Mouse (Mus musculus): ENCODE results near the gene Rgs14.

Gene Rgs14

DNA sequence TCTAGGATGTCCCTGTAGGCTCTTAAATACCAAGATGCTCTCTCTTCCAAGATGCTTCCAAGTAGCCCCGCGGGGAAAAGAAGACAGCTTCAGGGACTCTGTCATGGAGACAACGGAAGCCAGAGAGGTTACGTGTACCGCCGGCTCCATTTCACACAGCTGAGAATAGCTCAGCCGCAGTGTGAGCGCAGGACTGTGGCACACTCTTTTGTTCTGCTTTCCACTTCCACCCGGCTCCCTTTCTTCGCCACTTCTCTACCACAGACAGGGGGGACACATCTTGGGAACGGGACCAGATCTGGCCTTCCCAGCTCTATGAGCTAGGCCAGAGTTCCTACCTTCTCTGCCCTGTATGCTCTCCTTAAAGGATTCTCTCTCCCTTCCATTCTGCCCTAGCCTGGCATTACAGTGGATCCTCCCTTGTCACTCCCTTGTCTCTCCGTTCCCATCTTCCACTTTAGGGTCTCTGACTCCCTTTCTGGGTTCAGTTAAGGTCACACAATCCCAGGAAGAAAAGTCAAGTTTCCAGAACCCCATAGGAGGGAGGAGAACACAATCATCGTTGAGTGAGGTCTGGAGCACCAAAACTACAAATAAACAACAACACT is 36.4 kb downstream of the Rgs14 start:
- DNase-seq = peak; percentile 77

DNA sequence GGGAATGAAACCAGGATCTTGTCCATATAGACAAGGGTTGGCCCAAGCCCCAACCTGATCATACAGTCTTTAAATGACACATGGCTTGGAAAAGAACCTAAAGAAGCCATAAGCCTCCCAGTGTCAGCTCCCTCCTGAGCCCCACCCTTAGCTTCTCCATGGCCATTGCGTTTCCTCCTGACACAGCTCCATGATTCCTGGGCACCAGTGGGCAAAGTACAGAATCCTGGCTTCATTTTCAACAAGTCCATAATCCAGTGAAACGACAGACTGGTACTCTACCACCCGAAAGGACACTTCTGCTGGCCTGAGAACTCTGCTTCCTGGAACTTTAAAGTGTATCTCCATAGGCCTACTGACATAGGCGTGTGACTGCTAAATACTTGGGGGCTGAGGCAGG is 37.8 kb downstream of the Rgs14 start:
- no peak for DNase-seq

DNA sequence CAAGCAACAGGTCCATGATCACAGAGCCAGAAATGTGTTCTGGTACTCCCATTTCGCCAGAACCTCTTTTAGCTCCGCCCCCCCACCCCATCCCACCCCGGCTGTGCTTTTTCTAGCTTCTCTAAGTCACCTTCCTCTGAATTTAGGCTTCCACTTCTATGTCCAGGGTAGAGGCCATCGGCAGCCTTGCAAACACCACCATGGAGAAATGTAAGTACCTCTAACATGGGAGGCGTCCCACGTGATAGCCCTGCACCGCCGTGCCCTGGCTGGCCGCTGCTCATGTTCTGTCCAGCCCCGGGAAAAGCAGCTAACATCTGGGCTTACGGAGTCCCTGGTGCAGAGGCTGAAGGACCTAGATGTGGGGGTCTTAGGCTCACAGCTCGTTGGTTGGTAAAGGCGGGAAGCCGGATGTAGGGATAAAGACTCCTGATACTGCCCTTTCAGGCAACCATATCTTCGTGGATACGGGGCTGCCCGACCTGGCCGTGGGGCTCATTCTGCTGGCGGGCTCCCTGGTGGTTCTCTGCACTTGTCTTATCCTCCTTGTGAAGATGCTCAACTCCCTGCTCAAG is 39.1 kb downstream of the Rgs14 start:
- no peak for DNase-seq

DNA sequence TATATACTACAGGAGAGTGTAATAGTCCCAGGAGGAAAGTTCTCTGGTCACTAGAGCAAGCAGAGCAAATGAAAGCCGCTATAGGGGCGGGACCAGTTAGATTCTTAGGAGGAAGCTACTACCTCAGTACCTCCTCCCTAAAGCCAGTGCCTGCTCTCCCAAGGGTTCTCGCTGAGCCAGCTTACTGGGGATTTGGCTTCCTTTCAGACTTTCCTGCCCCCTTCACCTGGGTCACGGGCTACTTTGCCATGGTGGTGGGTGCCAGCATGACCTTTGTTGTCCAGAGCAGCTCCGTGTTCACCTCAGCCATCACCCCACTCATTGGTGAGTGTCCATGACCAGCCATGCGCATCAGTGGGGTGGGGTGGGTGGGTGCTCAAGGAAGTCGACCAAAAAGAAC is 42.3 kb downstream of the Rgs14 start:
- DNase-seq = no peak

DNA sequence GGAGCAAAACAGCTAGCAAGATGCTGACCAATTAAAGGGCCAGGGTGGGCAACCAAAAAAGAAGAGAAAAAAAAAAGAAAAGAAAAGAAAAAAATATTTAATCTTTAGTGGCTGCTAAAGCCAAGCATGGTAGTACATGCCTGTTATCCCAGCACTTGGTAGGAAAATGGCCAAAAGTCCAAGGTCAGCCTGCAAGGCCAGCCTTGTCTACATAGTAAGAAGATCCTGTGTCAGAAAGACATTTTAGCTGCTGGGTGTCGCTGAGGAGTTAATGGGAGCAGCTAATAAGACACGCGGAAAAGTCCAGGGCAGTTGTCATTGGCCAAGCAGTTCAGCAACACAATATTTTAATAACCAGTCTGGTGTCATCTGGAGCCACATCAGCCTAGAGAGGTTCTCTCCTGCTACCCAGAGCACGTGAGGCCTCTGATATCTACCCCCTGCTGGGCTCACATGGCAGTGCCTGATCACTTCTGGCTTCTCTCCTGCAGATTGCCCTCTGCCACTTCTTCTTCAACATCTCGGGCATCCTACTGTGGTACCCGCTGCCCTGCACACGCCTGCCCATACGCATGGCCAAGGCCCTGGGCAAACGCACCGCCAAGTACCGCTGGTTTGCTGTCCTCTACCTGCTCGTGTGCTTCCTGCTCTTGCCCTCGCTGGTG is 43.2 kb downstream of the Rgs14 start:
- DNase-seq = peak; percentile 21

DNA sequence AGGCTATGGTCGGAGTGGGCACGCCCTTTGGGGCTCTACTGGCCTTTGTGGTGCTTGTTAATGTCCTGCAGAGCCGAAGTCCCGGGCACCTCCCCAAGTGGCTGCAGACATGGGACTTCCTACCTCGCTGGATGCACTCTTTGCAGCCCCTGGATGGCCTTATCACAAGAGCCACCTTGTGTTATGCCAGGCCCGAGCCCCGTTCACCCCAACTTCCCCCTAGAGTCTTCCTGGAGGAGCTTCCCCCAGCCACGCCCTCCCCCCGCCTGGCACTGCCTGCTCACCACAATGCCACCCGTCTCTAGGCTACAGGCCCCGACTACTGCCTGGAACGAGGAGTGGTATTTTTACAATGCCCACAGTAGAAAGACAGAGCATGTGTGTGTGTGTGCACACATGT is 43.8 kb downstream of the Rgs14 start:
- DNase-seq = peak; percentile 35

DNA sequence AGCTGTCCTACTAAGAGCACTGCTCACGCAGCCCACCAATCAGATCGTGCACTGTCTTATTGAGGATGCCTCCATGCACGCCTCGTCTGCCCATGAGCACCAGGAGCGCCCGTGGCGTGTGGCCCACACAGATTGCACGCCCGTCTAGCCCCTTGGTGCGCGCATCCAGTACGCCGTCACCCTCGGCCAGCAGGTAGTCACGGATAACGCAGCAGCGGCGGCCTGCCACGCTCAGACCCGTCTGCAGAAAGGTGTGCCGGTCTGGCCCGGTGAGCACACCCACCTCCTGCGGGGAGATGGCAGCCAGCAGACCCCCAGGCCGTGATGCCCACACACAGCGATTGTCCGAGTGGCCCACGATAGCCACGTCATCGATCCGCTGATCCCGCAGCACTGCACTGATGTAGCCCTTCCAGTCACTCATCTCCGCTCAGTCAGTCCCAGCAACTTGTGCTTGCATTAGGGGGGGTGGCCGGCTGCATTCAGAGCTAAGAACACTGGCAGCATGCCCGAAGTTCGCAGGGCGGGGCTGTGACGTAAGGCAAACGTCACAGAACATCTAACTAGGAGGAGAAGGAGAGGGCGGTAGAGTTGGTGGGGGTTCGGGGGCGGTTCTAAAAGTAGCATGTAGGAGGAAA is 45.3 kb downstream of the Rgs14 start, which contains the start of gene Pfn3:
Gene Pfn3 (minus strand): TSS at position 490 of the 638 bp plus-strand sequence.
- DNase-seq = no peak

DNA sequence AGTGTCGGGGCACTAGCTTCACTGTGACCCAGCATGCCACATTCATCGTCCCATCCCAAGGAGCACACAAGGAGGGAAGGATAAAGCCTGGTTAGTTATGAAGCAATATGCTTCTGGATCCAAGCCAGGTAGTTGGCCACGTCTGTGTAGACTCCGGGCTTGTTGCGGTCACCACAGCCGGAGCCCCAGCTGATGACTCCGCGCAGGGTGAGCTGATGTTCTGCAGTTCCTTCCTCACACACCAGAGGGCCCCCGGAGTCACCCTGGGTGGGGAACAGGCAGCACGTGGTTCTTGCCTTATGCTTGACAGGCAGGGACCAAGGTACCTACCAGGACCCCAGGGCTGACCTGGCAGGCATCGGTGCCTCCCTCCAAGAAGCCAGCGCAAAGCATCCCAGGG is 48.5 kb downstream of the Rgs14 start:
- DNase-seq = peak; percentile 93

DNA sequence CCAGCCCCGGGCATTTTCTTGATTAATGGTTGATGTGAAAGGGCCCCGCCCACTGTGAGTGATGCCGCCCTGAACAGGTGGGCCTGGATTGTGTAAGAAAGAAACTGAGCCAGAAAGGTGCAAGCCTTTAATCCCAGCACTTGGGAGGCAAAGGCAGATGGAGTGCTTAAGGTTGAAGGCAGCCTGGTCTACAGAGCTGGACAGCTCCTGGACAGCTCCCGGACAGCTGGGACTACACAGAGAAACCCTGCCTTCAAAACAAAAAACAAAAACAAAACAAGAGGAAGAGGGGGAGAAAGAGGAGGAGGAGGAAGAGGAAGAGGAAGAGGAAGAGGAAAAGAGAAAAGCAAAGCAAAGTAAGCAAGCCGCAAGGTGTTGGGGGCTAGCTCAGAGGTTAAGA is 49.6 kb downstream of the Rgs14 start:
- DNase-seq = no peak

DNA sequence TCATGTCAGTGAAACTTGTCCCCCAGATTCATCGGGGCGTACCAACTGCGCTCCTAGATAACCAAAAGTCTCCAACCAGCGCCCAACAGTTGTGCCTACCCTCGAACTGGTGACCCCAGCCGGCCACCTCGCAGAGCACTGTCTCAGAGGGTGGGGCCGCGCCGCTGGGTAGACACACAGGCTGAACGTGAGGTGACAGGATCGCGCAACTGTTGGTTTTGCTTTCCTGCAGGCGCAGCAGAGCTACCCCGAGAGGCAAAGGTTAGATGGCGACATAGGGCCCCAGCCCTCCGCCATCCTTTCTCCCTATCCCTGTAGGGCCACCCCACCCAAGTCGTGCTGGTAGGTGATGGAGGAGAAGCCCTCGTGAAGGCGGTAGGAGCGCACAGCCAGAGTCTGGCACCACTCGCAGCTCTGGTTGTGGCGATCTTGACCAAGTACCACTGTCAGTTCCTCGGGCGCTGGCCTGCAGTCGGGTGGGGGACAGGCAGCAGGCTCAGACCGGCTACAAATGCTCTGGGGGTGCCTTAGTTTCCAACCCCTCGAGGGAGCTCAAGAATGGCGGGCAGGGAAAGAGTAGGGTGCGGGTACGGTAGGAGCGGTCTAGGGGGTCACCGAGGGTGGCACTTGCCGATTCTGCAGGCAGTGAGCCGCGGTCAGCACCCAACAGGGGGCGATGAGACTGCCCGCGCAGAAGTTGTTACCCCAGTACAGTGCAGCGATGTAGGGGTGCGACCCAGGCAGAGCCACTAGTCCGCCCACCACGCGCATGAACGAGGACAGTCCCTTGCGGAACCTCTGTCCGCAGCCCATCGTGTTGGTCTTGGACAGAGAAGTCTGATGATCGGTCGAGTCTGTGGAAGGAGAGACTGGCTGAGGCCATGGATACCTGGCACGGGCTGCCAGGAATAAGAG is 50.7 kb downstream of the Rgs14 start:
- peak; percentile 45 for DNase-seq

DNA sequence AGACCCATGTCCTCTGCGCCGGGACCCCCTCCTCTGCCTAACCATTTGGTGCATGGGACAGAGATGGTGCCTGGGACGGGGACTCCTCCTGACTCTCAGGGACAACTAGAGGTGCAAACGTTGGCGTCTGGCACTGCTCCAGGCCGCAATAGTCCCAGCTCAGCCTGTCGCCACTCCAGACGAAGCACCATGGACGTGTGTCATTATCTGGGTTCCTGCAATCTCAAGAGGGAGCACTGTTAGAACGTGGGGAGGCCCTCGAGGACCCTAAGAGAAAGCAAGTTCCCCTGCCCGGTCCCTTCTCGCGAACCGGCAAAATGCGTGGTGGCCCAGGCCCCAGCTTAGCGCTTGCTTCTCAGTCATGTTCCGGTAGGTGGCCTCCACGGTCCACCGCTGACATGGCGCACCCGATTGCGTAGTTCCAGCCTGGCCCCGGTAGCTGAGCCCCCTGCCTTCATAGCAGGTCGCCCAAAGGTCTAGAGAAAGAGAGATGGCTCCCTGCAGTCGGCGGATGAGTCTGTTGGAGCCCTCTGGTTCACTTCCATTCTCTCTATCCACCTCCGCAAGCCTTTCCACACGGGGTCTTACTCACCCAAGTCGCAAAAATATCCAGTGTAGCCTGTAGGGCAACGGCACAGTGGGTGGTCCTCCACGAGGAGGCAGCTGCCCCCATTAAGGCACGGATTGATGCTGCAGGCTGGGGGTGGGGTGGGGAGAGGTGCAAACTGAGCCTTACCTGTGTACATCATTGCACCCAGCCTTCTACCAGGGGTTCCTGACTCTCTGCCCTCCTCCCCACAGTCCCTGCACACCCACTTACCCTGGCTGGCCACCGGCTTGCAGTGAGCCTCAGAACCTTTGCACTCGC is 51.6 kb downstream of the Rgs14 start:
- peak; percentile 90 for DNase-seq

DNA sequence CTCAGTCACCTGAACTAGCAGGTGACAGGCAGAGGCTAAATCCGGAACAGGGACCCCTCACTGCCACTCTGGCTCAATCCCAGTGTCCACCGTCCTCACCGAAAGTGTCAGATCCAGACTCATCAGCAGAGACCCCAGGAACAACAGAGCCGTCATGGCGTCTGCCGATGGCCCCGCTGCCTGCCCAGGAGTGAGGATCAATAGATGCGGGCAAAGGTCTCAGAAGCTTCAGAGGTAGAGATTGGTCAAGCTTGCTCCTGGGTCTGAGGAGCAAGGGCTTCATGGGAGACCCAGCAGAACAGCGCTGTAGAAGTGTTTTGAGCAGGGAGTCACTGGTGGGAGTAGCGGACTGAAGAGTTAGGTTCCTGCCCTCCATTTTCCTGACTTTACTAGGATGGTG is 57.1 kb downstream of the Rgs14 start, which contains the start of gene F12:
Gene F12 (minus strand): TSS at position 181 of the 400 bp plus-strand sequence.
- no peak for DNase-seq

DNA sequence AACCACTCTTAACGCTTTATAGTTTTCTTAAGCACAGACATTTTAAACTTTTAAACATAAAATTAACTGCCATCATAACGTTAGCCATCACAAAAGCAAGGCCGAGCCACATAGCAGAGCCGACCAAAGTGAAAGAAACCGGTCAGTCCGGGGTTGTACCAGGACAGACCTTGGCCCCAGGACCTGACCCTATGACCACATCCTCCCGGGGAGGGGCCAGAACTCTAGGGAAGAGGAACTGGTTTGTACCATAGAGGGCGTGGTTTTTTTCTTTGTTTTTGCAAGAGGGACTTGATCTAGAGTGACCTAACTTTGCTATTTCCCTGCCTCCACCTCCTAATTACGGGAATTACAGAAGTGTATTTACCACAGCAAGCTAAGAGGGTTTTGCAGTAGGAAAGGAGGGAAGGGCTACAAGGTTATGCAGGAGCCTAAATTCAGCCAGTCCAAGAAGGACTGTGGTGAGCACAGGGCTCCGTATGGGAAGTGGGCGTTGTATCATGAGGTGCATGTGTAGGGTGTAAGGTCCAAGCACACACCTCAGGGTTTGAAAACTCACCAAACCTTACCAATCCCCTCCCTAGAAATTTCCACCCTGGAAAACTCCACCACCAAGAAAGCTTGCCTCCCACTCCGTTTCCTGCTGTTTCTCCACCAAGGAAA is 59.8 kb downstream of the Rgs14 start:
- no peak for DNase-seq

DNA sequence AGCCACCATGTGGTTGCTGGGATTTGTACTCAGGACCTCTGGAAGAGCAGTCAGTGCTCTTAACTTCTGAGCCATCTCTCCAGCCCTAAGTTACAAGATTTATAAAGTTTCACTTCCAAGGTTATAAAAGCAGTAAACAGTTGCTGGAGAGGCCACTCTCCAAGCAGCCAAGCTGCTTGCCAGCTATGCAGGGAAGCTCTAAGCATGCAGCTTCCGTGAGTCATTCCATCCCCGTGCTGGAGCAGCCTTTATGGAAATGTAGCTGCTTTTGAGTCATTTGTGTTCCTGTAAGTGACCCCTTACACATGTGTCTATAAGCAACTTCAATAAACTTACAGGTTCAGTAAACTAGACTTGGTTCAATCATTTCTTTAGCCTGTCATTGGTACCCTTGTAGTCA is 61.0 kb downstream of the Rgs14 start:
- no peak for DNase-seq

DNA sequence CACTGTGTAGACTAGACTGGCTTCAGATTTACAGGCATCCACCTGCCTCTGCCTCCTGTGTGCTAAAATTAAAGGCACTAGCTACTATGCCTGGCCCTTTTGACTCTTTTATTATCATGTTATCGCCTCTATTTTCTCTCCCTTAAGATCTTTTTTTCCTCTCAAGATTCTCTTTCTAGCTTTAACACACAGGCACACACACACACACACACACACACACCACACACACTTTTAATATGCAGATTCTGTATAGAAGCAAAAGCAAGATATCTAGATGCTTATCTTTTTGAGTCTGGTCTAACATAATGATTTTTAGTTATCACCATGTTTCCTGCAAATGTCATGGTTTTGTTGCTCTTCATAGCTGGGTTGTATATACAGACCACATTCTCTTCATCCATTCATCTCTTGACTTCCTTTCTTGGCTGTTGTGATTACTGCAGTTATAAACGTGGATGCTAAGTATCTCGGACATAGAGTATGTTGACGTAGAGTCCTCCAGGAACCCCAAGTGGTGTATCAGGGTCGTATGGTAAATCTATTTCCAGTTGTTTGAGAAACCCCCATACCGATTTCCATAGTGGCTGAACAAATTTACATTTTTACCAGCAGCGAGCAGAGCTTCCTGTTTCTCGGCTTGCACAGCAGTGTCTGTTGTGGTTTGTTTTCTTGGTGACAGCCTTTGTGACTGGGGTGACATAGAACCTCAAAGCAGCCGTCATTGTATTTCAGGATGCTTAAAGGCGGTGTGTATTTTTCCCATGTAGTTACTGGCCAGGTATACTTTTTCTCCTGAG is 62.6 kb downstream of the Rgs14 start:
- DNase-seq = peak; percentile 71

All from thymus, postnatal 14 days (tissue).